Mouse (Mus musculus) lung, postnatal 0 days (tissue): Measurements from ENCODE around the gene Xdh.

Experiments
- CTCF ChIP-seq: IDR thresholded peaks from 2 replicates; pipeline ENCODE4 v1.5.1; 2016; ENCODE audit warnings: antibody characterized with exemption, mild to moderate bottlenecking
- EP300 ChIP-seq: IDR thresholded peaks from 2 replicates; pipeline ENCODE4 v1.6.1; 2016; ENCODE audit warnings: antibody characterized with exemption, mild to moderate bottlenecking, control low read depth

DNA sequence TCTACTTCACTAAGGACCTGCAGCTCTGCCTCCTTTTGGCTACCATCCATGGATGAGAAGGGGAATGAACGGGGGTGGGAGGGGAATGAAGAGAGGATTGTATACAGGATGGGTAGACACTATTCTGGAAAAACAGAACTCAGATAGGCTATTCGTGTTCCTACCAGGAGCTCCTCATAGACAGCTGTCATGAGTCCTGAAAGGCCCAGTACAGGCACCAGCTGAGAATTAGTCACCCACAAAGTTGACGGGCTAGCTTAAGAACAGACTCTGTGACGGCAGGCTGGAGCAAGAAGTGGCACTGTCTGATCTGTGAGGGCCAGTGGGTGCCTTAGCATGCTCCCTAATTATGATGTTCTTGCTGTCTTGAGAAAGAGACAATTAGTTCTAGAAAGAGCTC is 21.3 kb upstream of the Xdh start:
- no peak for TF ChIP-seq EP300
- TF ChIP-seq CTCF: no peak
